Mouse (Mus musculus) lung, postnatal 36 days (tissue): ENCODE results near the gene Ptcd3.
"Not testable (repeated sequence)": the region's sequence is repeated elsewhere in the genome, so short reads cannot be mapped to it uniquely, and the experiment has no call there.

Experiments
- DNase-seq: peaks from one replicate; pipeline ENCODE4 v3.0.0; 2022; ENCODE audit warnings: mixed read lengths

Gene Ptcd3

DNA sequence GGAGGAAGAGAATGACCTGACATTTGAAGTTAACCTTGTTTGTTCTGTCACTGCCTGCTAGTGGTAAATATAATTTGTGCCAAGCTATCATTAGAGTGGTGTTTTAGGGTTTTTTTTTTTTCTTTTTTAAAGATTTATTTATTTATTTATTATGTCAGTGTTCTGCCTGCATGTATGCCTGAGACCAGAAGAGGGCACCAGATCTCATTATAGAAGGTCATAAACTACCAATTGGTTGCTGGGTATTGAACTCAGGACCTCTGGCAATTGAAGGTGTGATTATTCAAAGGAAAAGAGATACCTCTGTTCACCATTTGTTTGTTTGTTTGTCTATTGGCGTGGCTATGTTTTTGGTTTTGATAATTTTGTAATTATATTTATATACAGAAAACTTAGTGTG, 39.7 kb downstream of the Ptcd3 start:
- DNase-seq = peak; percentile 38

DNA sequence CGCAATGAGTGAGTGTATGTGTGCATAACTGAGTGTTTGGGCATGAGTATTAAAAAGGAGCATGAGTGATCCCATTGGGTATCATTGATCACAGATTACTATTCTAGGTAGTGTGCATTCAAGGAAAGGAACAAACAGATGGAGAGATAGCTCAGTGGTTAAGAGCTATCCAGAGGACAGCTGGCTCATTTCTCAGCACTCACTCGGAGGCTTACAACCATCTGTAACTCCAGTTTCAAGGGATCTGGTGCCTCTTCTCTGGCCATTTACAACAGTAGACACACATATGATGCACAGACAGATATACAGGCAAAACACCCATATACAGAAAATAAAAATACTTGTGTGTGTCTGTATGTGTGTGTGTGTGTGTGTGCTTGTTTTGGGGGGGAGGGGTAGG, 40.8 kb downstream of the Ptcd3 start:
- DNase-seq = no peak

DNA sequence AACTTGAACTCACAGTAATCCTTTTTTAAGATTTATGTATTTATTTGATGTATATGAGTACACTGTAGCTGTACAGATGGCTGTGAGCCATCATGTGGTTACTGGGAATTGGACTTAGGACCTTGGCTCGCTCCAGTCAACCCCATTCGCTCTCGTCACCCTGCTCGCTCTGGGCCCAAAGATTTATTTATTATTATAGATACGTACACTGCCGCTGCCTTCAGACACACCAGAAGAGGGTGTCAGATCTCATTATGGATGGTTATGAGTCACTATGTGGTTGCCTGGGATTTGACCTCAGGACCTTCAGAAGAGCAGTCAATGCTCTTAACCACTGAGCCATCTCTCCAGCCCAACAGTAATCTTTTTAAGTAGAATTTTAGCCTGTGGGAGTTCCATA, 61.6 kb downstream of the Ptcd3 start:
- not testable (repeated sequence) for DNase-seq

DNA sequence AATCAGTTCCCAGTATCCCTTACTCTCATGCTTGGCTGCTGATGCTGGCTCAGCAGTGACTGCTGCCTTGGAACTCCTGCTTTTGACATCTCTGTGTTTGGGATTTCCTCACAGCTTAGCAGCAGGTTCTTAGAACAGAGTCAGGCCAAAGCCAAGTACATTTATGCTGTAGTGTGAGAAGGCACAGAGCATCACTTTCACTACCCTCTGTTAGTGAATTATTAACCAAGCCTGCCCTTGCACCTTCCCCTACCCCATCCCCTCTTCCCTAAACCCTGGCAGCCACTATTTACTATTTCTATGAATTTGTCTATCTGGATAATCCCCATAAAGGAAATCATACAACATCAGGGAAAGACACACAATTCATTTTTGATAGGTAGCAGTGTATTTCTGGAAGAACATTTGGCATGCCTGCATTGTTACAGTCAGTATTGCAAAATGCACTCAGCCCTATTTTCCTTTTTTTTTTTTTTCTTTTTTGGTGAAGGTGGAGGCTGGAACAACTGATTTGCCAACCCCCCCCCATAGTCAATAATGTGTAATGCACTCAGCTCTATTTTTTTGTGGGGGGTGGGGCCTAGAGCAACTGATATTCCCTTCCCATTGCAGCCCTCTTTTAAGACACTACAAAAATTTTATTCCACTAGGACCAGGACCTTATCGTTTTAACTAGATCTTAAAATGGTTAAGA, 67.8 kb downstream of the Ptcd3 start:
- no peak for DNase-seq

DNA sequence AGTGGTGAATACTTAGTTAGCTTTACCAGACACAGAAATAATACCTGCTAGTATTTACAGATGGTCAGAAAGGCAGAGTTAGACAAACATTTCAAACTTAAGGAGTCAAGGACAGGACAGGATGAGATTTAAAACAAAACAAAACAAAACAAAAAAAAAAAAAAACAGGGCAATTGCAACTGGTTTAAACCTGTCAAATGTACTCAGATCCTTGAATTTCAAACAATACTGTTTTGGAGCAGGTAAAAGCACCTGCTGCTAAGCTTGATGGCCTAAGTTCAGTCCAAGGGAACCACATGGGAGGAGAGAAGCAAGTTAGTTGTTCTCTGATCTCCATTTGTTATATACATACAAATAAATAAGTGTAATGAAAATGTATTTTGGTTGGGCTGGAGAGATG, 68.7 kb downstream of the Ptcd3 start:
- no peak for DNase-seq

- no peak for DNase-seq
These were observed 71.7 kb downstream of the Ptcd3 start for GRCm38 (mm10) chr6:71836811-71837210.

DNA sequence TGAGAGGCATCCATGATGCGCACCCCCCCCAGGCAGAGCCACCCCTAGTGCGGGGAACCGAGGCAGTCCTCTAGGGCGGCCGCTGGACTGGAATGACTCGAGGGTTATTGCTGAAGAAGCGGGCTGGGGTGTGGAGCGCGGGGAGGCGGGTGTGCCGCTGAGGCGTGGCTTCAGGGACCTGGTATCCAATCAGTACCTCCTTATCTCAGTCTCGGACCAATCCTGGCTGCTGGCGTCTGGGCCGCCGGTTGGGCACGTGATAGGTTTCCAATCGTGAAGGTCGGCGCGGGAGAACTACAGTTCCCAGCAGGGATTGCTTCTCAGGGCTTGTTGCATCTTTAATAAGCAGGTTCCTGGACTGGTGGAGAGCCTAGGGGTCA, 77.0 kb downstream of the Ptcd3 start:
- peak; percentile 98 for DNase-seq

DNA sequence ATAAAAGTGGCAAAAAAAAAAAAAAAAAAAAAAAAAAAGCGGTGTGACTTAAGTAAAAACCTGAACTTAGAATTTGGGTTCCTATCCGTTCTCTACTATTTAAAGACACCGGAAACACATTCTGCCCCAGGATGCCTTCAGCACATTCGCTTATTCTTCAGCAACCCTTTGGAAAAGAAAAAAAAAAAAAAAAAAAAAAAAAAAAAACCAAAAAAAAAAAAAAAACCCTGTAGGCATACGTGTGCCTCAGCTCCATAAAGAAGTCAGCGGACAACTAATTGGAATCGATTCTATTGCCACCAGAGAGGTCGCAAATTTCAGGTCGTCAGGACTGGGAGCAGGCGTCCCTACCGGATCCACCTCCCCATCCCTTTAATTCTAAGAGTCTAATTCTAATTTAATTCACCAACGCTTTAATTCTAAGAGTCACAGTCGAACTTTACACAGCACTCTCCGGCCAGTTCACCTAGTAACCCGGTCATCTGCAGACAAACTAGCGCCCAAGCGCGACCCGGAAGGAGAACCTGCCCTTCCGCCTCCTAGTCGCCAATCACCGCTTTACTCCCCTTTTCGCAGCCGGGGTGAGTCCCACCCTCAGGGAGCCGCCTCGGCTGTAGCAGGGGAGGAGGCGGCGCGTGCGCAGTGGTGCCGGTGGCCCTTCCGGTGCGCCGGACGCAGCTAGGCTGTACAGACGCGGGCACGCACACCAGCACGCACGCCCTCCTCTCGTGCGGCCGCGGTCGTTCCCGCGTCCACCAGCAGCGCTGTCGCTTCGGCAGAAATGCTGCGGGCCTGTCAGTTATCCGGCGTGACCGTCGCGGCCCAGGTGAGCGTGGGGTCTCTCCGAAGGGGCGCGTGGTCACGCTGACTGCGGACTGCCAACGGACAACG, 77.6 kb downstream of the Ptcd3 start, which contains the start of gene Immt:
Gene Immt (plus strand): TSS at position 642 of the 891 bp plus-strand sequence.
- DNase-seq = peak; percentile 97
